Mouse (Mus musculus): ENCODE measurements around the gene Pygm.

Gene Pygm

DNA sequence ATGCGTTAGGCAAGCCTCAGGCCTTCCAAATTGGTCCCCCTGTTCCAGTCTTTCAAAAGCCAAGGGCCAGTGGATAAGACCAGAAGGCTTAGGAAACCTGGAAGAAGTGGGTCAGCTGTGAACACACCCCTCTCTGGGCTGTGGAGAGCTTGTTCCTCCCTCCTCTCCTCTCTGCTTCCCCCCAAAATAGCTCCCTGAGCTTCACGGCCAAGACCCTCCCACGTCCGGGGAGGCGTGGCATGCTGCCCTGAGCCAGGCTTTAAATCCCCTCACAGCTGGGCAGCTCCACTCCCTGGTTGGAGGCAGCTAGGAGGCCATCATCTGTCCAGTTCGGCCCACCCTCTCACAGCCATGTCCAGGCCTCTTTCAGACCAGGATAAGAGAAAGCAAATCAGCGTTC lies at the start of gene Pygm:
Pygm (plus strand) TSS at position 272 of the 400 bp plus-strand sequence.
- no peak for DNase-seq (ENCODE audit: extremely low read depth, low read depth)

DNA sequence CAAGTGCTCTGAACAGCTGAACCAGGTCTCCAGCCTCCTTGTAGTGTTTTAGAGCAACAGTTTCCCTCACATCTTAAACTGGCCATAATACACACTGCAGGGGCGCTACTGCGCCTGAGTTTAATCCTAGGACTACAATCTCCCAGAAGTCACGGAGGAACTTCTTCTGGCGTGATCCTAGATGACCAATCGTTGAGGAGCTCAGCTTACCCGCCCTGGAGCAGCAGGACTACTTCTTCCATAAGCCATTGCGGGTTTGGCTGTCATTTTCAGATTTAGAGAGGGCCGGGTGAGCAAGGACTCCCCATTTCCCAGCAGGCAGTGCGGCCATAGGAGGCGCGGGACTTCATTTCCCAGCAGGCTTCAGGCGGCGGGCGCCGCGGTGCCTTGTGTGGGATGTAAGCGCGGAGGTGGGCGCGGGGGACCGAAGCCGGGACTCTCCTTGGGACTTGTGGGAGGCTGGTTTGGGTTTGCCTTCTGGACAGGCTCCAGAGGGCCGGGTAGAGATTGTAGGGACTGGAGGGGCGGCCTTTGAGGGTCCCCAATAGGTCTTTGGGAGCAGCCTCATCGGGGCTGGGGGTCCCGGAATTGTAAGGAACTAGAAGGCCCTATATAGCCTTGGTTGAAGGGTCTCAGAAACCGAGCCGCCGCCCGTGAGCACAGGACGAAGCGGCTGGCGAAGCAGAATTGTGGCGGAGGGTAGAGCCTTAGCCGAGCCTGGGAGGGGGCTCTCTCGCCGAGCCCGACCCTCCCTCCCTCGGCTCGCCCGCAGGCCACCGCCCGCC lies 49.3 kb upstream of the Pygm start, which contains the start of gene Men1:
Men1 (plus strand) TSS at position 307 of the 785 bp plus-strand sequence.
- peak; percentile 97 for DNase-seq (ENCODE audit: extremely low read depth, low read depth)

DNA sequence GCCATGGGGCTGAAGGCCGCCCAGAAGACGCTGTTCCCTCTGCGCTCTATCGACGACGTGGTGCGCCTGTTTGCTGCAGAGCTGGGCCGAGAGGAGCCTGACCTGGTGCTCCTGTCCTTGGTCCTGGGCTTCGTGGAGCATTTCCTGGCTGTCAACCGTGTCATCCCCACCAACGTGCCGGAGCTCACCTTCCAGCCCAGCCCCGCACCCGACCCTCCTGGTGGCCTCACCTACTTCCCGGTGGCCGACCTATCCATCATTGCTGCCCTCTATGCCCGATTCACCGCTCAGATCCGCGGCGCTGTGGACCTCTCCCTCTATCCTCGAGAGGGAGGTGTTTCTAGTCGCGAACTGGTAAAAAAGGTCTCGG lies 48.8 kb upstream of the Pygm start:
- no peak for DNase-seq (ENCODE audit: extremely low read depth, low read depth)

DNA sequence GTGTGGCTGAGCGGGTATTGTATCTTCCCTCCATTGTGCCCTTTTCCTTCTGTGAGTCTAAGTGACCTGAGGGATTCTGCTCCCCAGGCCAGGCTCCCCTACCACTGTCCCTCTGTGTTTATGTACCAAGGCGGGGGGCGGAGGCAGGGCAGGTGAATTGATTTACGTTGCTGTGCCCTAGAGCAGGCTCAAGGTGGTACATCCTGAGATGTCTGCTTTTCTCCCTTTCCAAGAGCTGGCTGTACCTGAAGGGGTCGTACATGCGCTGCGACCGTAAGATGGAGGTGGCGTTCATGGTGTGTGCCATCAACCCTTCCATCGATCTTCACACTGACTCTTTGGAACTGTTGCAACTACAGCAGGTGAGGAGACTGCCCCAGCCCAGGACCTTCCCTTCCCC lies 47.3 kb upstream of the Pygm start:
- DNase-seq (ENCODE audit: extremely low read depth, low read depth) = no peak

DNA sequence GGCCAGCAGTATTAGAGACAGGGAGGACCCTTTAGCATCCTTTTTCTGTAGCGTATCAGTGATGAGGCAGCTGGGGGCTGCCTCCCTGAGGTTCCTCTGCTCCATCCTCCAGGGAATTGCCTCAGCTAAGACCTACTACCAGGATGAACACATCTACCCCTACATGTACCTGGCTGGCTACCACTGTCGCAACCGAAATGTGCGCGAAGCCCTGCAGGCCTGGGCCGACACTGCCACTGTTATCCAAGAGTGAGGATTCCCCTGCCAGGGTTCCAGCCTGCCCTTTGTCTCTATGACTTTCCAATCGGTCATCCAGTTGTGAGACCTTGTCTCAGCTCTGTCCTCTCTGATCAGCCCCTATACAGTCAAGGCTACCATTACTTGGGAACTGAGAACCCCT lies 46.0 kb upstream of the Pygm start:
- no peak for DNase-seq (ENCODE audit: extremely low read depth, low read depth)

DNA sequence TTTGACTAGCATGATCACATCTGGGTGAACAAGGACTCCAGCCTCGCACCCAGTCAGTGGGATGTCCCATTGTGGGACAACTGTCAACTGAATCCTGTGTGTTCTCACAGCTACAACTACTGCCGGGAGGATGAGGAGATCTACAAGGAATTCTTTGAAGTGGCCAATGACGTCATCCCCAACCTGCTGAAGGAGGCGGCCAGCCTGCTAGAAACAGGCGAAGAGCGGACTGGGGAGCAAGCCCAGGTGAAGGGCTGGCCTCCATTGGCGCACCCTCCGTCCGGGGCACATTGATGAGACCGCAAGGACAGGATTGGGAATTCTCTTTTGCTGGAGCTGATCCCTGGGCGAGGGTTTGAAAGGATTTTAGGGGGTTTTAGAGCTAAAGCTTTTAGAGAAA lies 45.5 kb upstream of the Pygm start:
- DNase-seq (ENCODE audit: extremely low read depth, low read depth) = no peak

DNA sequence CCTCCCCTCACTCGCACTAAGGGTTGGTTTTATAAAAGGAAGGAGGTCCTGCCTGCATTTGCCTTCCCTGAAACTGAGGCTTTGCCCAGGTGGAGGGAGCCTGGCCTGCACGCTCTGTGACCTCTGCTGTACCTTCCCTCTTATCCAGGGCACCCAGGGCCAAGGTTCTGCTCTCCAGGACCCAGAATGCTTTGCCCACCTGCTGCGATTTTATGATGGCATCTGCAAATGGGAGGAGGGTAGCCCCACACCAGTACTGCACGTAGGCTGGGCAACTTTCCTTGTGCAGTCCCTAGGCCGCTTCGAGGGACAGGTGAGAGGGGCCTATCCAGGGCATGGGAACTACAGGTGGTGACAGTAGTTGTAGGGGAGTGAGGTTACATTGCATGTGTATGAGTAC lies 45.0 kb upstream of the Pygm start:
- DNase-seq (ENCODE audit: extremely low read depth, low read depth) = no peak

DNA sequence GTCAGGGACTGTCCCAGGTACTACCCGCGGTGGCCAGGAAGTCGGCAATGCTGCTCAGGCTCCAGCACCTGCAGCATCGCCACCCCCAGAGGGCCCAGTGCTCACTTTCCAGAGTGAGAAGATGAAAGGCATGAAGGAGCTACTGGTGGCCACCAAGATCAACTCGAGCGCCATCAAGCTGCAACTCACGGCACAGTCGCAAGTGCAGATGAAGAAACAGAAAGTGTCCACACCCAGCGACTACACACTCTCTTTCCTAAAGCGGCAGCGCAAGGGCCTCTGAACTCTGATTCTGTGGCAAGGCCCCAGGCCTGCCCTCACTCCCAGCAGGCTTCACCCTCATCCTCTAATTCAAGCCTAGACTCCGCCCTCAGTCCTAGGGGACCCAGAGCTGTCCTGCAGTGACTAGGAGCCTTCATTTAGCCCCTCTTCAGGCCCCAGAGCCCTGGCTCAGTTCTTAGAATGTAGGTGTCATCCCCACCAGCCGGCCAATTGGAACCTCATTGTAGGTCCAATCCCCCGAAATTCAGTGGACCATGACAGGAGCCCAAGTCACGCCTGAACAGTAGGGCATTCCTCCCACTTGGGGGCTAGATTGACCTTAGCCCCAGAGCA lies 44.2 kb upstream of the Pygm start:
- no peak for DNase-seq (ENCODE audit: extremely low read depth, low read depth)

DNA sequence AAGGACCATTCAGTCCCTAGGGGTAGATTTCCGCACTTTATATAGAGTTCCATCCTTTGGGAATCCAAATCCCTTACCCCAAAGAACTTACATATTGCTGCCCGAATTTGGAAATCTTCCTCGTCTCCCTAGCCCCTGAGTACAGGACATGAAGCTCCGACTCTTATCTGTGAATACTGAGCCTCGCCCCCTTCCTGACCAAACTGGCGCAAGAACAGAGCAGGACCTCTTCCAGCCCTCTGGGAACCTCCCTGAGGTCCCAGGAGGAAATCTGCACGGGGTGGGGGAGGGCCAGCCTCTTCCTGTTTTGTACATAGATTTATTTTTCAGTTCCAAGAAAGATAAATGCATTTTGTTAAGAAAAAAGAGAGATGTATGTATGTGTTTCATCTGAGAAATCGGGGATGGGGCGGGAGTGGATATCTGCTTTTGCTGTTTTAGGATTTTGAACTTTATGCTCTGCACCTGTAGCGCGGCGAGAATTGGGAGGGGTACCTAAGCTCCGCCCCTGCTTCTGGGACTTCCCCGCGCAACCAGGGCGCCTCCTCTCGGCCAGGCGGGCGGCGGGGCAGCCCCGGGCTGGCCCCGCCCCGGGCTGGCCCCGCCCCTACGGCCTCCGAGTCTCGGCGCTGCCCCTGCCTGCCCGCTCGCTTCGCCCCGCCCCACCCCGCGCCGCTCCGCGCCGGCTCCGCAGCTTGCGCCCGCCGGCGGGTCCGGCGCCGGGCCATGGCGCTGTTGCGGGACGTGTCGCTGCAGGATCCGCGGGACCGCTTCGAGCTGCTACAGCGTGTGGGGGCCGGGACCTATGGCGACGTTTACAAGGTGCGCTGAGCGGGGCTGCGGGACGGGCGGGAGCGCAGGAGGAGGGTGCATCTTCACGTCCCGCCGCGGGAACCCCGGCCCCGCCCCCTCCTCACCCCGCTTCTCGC lies 43.4 kb upstream of the Pygm start, which contains the start of gene Map4k2:
Map4k2 (plus strand) TSS at position 612 of the 929 bp plus-strand sequence.
- DNase-seq (ENCODE audit: extremely low read depth, low read depth) = no peak

DNA sequence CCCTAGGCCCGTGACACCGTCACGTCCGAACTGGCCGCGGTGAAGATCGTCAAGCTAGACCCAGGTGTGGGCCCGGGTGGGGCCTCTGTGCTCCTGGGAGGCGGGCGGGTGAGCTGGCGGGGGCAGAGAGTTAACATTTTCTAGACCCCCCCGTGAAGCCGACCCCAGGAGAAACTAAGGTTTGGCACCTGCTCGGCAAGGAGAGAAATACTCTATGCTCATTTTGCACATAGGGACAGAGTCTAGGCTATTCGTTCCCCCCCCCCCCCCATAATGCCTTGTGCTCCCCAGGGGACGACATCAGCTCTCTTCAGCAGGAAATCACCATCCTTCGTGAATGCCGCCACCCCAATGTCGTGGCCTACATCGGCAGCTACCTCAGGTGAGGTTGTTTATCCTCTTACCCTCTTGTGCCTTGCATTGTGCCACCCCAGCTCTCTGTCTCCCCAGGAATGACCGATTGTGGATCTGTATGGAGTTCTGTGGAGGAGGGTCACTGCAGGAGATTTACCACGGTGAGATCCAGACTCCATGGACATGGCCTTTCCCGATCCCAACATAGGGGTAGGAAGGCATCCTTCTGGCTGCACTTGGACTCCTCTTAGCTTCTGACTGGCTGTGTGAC lies 42.6 kb upstream of the Pygm start:
- DNase-seq (ENCODE audit: extremely low read depth, low read depth) = no peak

DNA sequence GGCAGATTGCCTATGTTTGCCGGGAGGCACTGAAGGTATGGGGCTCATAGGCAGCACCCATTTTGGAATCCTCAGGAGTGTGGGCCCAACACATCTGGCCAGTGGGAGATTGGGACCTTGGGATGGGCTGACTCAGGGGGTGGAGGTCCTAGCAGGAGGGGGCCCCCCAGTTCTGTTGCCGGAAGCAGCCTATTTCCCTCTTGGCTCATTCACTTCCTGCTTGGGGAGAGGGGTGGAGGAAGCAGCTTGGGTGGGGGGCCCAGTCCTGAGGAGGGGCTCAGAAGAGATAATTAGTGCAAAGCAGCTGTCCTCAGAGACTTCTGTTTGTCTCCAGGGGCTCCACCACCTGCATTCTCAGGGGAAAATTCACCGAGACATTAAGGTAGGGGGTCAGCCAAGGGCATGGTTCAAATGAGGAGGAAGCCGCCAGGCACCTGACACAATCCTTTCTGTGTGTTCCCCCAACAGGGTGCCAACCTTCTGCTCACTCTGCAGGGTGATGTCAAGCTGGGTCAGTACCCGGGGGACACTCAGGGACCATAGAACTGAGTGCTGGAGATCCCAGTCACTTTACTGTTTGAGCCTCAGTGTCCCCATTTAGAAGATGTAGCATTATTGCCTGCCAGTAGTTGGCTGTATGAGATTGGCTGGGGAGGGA lies 41.8 kb upstream of the Pygm start:
- no peak for DNase-seq (ENCODE audit: extremely low read depth, low read depth)

DNA sequence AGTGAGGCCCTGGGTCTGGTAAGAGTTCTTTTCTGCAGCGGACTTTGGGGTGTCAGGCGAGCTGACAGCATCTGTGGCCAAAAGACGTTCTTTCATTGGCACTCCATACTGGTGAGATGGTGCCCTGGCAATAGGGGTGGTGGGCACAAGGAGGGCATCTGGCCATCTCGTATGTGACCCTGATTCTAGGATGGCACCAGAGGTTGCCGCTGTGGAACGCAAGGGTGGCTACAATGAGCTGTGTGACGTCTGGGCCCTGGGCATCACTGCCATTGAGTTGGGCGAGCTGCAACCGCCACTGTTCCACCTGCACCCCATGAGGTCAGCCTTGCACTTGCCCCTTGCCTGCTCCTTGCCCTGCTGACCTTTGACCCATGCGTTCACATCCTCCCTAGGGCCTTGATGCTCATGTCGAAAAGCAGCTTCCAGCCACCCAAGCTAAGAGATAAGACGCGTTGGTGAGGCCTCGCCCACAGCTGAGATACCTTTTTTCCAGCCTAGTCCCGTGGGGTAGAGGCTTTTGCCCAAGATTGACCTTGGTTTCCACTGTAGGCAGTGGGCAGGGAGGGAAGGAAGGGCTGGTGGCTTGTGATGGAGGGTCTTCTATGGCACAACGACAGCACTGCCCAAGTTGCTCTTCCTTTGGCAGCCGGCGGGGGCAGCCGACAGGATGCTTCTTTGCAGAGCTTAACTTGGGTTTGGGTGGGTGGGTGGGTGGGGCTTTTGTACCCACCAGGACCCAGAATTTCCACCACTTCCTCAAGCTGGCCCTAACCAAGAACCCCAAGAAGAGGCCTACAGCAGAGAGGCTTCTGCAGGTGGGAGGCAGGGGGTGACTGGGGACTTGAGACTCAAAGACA lies 40.9 kb upstream of the Pygm start:
- no peak for DNase-seq (ENCODE audit: extremely low read depth, low read depth)

DNA sequence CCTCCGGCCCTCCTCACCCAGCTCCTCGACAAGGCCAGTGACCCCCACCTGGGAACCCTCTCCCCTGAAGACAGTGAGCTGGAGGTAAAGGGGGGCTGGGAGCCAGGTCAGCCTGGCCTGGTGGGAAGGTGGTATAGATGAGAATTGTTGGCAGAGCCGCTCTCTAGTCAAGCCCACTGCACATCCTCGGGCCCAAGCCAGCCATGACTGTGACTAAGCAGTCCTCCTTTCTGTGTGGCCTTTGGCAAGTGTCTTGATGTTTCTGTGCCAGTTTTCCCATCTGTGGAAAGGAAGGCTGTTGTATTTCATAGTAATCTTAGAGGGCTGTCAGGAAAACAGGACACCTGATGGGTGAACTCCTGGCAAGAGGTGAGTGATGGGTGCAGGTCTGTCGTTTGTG lies 40.2 kb upstream of the Pygm start:
- no peak for DNase-seq (ENCODE audit: extremely low read depth, low read depth)

DNA sequence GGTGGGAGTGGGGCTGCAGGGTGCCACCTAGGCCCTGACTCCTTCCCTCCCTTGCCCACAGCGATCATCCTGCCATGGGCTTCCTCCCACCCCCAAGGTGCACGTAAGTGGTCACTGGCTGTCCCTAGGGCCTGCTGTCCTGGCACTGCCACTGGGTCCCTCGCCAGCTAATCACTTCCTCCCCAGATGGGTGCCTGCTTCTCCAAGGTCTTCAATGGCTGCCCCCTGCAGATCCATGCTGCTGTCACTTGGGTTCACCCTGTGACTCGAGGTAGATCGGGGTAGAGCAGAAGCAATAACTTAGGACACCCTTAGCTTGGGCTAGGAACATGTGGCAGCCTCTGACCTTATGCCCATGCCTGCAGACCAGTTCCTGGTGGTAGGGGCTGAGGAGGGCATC lies 38.2 kb upstream of the Pygm start:
- no peak for DNase-seq (ENCODE audit: extremely low read depth, low read depth)

DNA sequence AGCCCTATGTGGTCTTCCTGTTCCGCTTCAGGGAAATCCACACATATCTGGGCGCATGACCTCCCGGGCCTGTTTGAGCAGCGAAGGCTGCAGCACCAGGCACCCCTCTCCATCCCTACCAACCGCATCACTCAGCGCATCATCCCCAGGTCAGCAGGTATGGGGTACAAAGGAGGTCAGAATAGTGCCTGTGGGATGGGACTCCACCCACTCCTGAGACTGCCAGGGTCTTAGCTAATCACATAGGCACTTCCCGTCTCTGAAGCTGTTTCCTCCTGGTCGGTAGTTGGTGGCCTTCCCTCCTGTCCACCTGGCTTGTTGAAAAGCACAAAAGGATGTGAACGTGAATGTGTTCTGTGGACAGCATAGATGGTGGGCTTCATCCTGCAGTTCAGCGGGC lies 37.5 kb upstream of the Pygm start:
- no peak for DNase-seq (ENCODE audit: extremely low read depth, low read depth)

DNA sequence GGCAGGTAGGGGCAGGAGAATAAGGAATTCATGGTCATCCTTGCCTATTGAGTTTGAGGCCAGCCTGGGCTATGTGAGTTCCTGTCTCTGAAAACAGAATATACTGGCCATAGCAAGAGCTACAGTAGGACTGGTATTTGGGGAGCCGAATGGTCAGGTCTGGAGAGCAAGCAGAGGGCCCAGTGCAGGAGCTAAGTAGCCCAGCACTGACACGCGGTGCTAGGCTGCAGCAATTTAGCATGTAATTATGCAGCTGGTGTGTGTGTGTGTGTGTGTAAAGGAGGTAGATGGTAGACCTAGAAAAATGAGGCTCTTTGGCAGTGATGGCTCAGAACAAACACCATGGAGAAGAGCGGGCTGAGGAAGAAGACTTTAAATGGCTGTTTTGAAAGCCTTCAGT lies 36.6 kb upstream of the Pygm start:
- no peak for DNase-seq (ENCODE audit: extremely low read depth, low read depth)

DNA sequence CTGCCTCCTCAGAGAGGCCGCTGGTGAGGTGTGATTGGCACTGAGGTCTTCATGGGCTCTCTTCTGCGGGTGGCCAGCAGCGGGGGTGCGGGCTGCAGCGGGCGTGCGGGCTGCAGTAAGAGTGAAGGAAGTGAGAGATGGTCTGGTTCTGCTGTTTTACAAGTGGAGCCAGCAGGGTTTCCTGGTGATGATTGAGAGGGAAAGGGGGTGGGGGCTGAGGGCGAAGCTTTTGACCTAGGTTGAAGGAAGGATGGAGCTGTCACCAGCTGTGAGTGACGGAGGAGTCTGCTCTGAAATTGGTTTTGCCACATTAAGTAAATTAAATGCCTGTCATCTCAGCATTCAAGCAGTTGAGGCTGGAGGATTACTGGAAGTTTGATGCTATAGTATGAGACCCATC lies 35.5 kb upstream of the Pygm start:
- no peak for DNase-seq (ENCODE audit: extremely low read depth, low read depth)

DNA sequence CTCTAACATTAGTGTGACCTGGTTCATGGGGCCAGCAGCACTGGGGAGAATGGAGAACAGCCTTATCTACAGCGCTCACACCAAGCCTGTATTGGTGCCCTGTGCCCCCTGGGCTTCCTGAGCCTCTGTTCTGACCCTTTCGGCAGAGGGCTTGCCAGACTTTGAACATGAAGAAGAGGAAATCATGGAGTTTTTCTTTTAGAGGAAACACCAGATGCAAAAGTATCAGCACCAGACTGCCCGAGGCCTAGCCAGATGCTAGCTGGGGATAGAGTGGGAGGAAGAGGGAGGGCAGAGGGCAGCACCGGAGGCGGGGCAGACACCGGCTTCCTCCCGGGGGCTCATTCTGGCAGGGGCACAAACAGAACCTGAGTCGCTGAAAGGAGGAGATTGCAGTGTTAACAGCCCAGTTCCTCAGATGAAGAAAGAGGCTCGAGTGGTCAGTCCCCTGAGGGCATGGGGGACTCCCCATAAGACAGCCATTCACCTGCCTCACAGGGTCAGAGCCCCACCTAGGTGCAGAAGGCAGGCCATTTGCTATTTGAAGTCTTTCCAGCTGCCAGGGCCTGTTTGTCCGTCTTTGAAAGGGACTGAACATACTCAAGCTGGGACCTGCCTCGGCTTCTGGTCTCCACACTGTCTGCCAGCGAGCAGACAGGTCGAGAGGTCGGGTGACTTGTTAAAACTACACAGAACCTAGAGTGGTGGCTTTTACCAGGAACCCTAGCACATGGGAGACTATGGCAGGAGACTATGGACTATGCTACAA lies 34.8 kb upstream of the Pygm start:
- no peak for DNase-seq (ENCODE audit: extremely low read depth, low read depth)

DNA sequence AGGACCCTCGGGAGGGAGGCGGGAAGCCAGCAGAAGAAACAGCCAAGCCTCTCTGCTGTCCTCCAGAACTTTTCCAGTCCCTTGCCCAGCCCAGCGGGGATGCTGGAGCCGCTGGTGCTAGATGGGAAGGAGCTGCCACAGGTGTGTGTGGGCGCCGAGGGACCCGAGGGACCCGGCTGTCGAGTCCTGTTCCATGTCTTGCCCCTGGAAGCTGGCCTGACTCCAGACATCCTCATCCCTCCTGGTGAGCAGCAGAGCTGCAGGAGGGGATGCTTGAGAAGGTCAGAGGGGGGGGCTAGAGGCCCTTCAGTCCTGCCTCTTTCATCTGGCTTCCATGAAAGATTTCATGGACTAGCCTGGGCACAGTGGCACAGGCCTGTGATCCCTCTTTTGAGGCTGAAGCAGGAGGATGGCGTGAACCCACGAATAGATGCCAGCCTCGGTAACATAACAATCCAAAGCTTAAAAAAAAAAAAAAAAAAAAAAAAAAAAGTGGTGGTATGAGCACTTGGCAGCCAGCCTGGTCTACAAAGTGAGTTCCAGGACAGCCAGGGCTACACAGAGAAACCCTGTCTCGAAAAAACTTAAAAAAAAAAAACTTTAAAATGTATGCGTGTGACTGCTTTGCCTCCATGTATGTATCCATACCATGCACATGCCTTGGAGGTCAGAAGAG lies 32.6 kb upstream of the Pygm start:
- DNase-seq (ENCODE audit: extremely low read depth, low read depth) = no peak
